Mouse (Mus musculus): ENCODE data around the gene Mfsd11.

GRCm38 (mm10) chr11:116848086-116848876, 4.0 kb upstream of the Mfsd11 start:
- no peak for TF ChIP-seq CTCF (IDR thresholded peaks at IDR 0.05; ENCODE audit: control insufficient read depth, insufficient read depth, low read length)
- TF ChIP-seq POLR2A (IDR thresholded peaks at IDR 0.05; ENCODE audit: borderline replicate concordance, control insufficient read depth, low read depth, low read length): no peak
